ENCODE assay signal across 8 mouse cellular contexts in genomic region chr5:75153961-75154620, GRCm38 (mm10). TPM values are rescaled to one million over a fixed set of nuclear protein-coding genes. Genes with fewer than 3 reads are reported as not detected.
DNase-seq lines count a peak whose midpoint lies in the region; ATAC-seq and TF ChIP-seq lines count a peak whose summit lies in the region.

No protein-coding gene starts in this region.

- TF ChIP-seq POLR2A in small intestine, adult 2 months (IDR thresholded peaks at IDR 0.05; ENCODE audit: low read depth, low read length), result no peak

- no peak for TF ChIP-seq CTCF in liver, postnatal 0 days (IDR thresholded peaks at IDR 0.05; ENCODE audit: low read depth)
- TF ChIP-seq CTCF in small intestine, adult 2 months (IDR thresholded peaks at IDR 0.05; ENCODE audit: extremely low read depth, insufficient read length, insufficient replicate concordance, low read depth, low read length), result no peak

- no peak for ATAC-seq in hindbrain, embryonic 16.5 days
- ATAC-seq in liver, postnatal 0 days, result no peak

- peaks cover 27% of the 10 kb centered on the region for H3K4me1 ChIP-seq in hindbrain, embryonic 16.5 days (ENCODE audit: control insufficient read depth, insufficient read depth, low read depth, low read length)
- peaks cover 20% of the 10 kb centered on the region for H3K4me1 ChIP-seq in liver, postnatal 0 days (ENCODE audit: insufficient read depth)
- H3K4me1 ChIP-seq in small intestine, adult 2 months (ENCODE audit: control insufficient read depth, insufficient read depth, insufficient read length, low read length), result peaks cover 15% of the 10 kb centered on the region

- peaks cover 11% of the 10 kb centered on the region; the same call in 1 of the 2 replicates for H3K27me3 ChIP-seq in hindbrain, embryonic 16.5 days (replicated peaks; ENCODE audit: control insufficient read depth, insufficient read depth, low read length)
- peaks cover 78% of the 10 kb centered on the region for H3K27me3 ChIP-seq in liver, postnatal 0 days (ENCODE audit: insufficient read depth, low read length)
- peaks cover 56% of the 10 kb centered on the region for H3K27me3 ChIP-seq in small intestine, adult 2 months (ENCODE audit: control insufficient read depth, insufficient read depth, low read length)

- no peaks in the 10 kb centered on the region for H3K9me3 ChIP-seq in hindbrain, embryonic 16.5 days (ENCODE audit: control insufficient read depth, low read length)
- no peaks in the 10 kb centered on the region for H3K9me3 ChIP-seq in liver, postnatal 0 days (ENCODE audit: low read length)

- peak overlapping the region; percentile 18; the same call in 1 of the 2 replicates for H3K4me2 ChIP-seq in hindbrain, embryonic 16.5 days (ENCODE audit: low read length)
- peak overlapping the region; percentile 61 for H3K4me2 ChIP-seq in liver, postnatal 0 days (ENCODE audit: low read depth, low read length)

- peak overlapping the region; percentile 11; the same call in 1 of the 2 replicates for H3K27ac ChIP-seq in hindbrain, embryonic 16.5 days (ENCODE audit: low read depth, low read length)
- H3K27ac ChIP-seq in liver, postnatal 0 days (ENCODE audit: low read depth), result peak overlapping the region; percentile 41; the same call in 1 of the 2 replicates
- H3K27ac ChIP-seq in small intestine, adult 2 months (ENCODE audit: insufficient read depth, low read depth, low read length), result peak overlapping the region; percentile 33

- no peaks in the 10 kb centered on the region for H3K36me3 ChIP-seq in hindbrain, embryonic 16.5 days (ENCODE audit: control insufficient read depth, insufficient read depth, low read length)
- H3K36me3 ChIP-seq in liver, postnatal 0 days (replicated peaks; ENCODE audit: insufficient read depth, low read length), result no peaks in the 10 kb centered on the region
- no peaks in the 10 kb centered on the region for H3K36me3 ChIP-seq in small intestine, adult 2 months (ENCODE audit: control insufficient read depth, insufficient read depth, low read length)

- peak overlapping the region; percentile 34 for H3K4me3 ChIP-seq in hindbrain, embryonic 16.5 days (ENCODE audit: low read length)
- H3K4me3 ChIP-seq in liver, postnatal 0 days (ENCODE audit: low read depth, low read length), result peak overlapping the region; percentile 40
- H3K4me3 ChIP-seq in small intestine, adult 2 months (ENCODE audit: low read depth, low read length), result peak overlapping the region; percentile 57

- DNase-seq in adrenal gland, adult (ENCODE audit: inconsistent age in 2 of 2, low spot score in 1 of 2), result peak; percentile 35 to 88
- no peak for DNase-seq in adrenal gland, postnatal 4 days (ENCODE audit: low spot score in 2 of 2)
- DNase-seq in adrenal gland, postnatal 36 days, result peak; percentile 57 to 58
- peak; percentile 48 for DNase-seq in gastrocnemius, postnatal 10 days
- DNase-seq in liver, postnatal 0 days, result no peak
- DNase-seq in spleen, postnatal 14 days (ENCODE audit: low spot score in 2 of 2), result no peak

- no peak for TF ChIP-seq EP300 in liver, postnatal 0 days (IDR thresholded peaks at IDR 0.05; ENCODE audit: low read depth)

- peak overlapping the region; percentile 44; the same call in 1 of the 2 replicates for H3K9ac ChIP-seq in hindbrain, embryonic 16.5 days (ENCODE audit: low read depth, low read length)
- 0 out of 2 replicates have a peak overlapping the region, but pooled peaks have one; percentile 16 for H3K9ac ChIP-seq in liver, postnatal 0 days (replicated peaks)

- WGBS in hindbrain, embryonic 16.5 days, result 1% methylated on average over 27 of the region's 27 CpGs
- 2% methylated on average over 27 of the region's 27 CpGs for WGBS in liver, postnatal 0 days (ENCODE audit: insufficient replicate concordance)
- WGBS in small intestine, adult 2 months, result 1% methylated on average over 27 of the region's 27 CpGs

RNA-seq across cellular contexts. Expression of gene Pdgfra, which starts 2.0 kb away (rescaled TPM):
- total RNA-seq in adrenal gland, postnatal 4 days (2021), result 10 to 100 TPM; 46.8 to 49.6 TPM
- 10 to 100 TPM; 33.4 to 48.2 TPM for total RNA-seq in adrenal gland, postnatal 36 days (2021)
- 10 to 100 TPM; 48.9 to 52.1 TPM for total RNA-seq in gastrocnemius, postnatal 10 days (2021)
- polyA plus RNA-seq in hindbrain, embryonic 16.5 days (2015; fragmentation: Nextera tagmentation; extraction: Ambion mirVana), result 20.8 and 22.1 TPM in 2 replicates
- polyA plus RNA-seq in liver, postnatal 0 days (2015; fragmentation: Nextera tagmentation; extraction: Ambion mirVana), result 1.3 TPM in 2 replicates
- polyA plus RNA-seq in small intestine, adult 2 months (2012; rRNA removed), result 8.3 and 13.9 TPM in 2 replicates

Comparison
In these comparisons a context has a peak if more than half of its experiments do, and no peak if none do; other contexts are left out.
1. DNase-seq: peak in adrenal gland, adult (2 of 2), adrenal gland, postnatal 36 days (2 of 2) and gastrocnemius, postnatal 10 days (single experiment); none in adrenal gland, postnatal 4 days (0 of 2), liver, postnatal 0 days (single experiment) and spleen, postnatal 14 days (0 of 2).
2. Peak in every context shown above with its lines, with median percentiles within 50 percentile points of each other: H3K27ac ChIP-seq and H3K4me3 ChIP-seq.